Mouse (Mus musculus) embryonic fibroblast, embryonic 13.5 days (primary cell): ENCODE data around the gene Zfp292.

Experiments used
- CTCF ChIP-seq: IDR thresholded peaks from 2 replicates; pipeline ENCODE4 v1.5.1; 2011; ENCODE audit warnings: mild to moderate bottlenecking, control low read depth, low read length, moderate library complexity, borderline replicate concordance; ENCODE audit not compliant: insufficient read depth
- POLR2A ChIP-seq: IDR thresholded peaks from 2 replicates; pipeline ENCODE4 v1.6.1; 2011; ENCODE audit warnings: low read depth, mild to moderate bottlenecking, control low read depth, low read length, moderate library complexity

- TF ChIP-seq CTCF (no peak), POLR2A (no peak)
Observed at GRCm38 (mm10) chr4:34796294-34796693, 86.5 kb downstream of the Zfp292 start.
